Mouse (Mus musculus) E14TG2a.4 (cell line): ENCODE measurements around the gene Trim62.

Source experiments
- CTCF ChIP-seq: conservative IDR thresholded peaks from 2 replicates; pipeline ENCODE4 v1.5.1; 2014; ENCODE audit warnings: low read length
- POU5F1 ChIP-seq: IDR thresholded peaks from 2 replicates; pipeline ENCODE4 v1.6.1; 2014; ENCODE audit warnings: low read length, borderline replicate concordance

- TF ChIP-seq CTCF (no peak), POU5F1 (no peak)
Observed at GRCm38 (mm10) chr4:128886571-128886970, 3.2 kb downstream of the Trim62 start.
